Mouse (Mus musculus): ENCODE data around the gene Nipbl. TPM values are rescaled to one million over a fixed set of nuclear protein-coding genes. Genes with fewer than 3 reads are reported as not detected.
"Not testable (repeated sequence)": the region's sequence is repeated elsewhere in the genome, so short reads cannot be mapped to it uniquely, and the experiment has no call there.

Gene Nipbl
- 14.6 and 21.1 TPM in 2 replicates for polyA plus RNA-seq (2012; rRNA removed)

DNA sequence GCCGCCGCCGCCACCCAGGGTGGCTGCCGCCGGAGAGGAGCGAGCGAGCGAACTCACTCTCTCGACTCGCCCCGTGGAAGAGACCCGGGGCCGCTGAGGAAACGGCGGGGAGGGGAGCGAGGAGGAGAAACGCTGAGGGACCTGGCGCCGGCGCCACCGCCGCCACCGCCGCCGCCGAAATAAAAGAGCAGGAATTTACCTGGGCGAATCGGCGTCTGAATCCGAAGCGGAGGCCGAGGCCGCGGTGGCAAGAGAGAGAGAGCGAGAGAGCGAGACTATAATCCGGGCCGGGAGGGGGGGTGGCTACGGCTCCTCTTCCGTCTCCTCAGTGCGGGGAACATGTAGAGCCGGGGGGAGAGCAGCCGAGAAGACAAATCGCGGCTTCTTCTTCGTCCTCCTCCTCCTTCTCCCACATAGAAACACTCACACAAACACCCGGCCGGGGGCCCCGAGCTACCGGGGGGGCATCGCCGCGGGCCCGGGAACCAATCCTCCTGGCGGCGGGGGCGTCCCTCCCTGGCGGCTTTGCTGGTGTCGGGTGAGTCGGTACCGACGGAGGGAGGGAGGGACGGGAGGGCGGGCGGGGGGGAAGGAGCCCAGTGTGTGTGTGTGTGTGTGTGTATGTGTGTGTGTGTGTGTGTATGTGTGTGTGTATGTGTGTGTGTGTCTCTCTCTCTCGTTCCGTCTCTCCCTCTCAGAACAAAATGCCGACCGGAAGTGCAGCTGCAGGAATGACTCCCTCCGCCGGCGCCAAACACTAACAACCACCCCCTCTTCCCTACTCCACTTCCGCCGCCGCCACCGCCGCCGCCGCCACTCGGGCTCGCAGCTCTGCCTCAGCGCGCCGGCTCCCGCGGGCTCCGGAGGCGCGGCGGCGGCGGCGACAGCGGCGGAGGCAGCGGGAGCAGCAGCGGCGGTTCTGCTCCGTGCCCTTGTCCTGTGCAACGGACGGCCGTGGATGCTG lies at the start of gene Nipbl:
Gene Nipbl (minus strand): TSS at position 538 of the 964 bp plus-strand sequence.
- no peak for TF ChIP-seq CTCF (IDR thresholded peaks at IDR 0.05; ENCODE audit: borderline replicate concordance, extremely low read depth, insufficient read depth, insufficient read length)
- TF ChIP-seq POLR2A (IDR thresholded peaks at IDR 0.05; ENCODE audit: borderline replicate concordance, extremely low read depth, insufficient read depth, insufficient read length, poor library complexity, severe bottlenecking) = peak; percentile 6
- DNase-seq (ENCODE audit: low read depth) = peak; percentile 98

DNA sequence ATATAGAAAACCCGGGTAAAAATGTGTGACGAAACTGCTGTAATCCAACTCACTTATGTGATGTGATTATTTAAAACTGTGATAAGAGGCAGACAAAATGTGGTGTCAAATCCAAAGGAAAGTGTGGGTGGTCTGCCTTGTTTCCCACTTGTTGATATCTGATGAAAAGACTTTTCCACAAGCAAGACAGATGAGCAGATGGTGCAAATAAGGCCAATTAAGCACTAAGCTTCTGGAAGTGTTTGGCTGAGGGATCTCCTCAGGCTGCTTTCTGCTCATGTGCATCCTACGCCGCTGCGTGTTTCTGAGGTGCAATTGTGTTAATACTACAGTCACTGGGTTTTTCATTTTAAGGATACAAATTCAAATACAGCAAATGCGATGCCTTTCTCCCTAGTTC lies 41.0 kb upstream of the Nipbl start:
- no peak for TF ChIP-seq POLR2A (IDR thresholded peaks at IDR 0.05; ENCODE audit: borderline replicate concordance, extremely low read depth, insufficient read depth, insufficient read length, poor library complexity, severe bottlenecking)
- no peak for TF ChIP-seq CTCF (IDR thresholded peaks at IDR 0.05; ENCODE audit: borderline replicate concordance, extremely low read depth, insufficient read depth, insufficient read length)
- DNase-seq (ENCODE audit: low read depth) = peak; percentile 52

DNA sequence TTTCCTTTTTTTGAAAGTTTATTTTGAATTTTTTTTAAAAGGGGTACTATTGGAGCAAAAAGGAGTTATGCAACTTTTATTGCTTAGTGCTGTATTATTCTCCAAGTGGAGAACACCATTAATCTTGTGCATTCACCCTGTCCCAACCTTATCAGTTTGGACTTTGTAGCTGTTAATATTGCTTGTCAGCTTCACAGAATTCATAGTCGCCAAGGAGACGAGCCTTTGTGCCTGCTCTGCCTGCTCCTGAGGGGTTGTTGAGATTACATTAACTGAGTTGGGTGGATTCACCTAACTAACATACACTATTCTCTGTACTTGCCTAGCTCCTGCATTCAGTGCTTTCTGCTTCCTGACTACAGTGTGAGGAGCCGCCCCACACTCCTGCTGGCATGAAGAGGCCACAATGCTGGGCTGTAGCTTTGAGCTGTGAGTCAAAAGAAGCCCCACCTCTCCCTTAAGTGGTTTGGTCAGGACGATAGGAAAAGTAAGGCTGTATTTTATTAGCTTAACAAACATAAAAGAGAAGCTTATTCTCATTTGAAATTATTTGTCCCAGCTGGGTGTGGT lies 24.8 kb upstream of the Nipbl start:
- TF ChIP-seq POLR2A (IDR thresholded peaks at IDR 0.05; ENCODE audit: borderline replicate concordance, extremely low read depth, insufficient read depth, insufficient read length, poor library complexity, severe bottlenecking) (no peak), CTCF (IDR thresholded peaks at IDR 0.05; ENCODE audit: borderline replicate concordance, extremely low read depth, insufficient read depth, insufficient read length) (no peak)
- DNase-seq (ENCODE audit: low read depth) = no peak

DNA sequence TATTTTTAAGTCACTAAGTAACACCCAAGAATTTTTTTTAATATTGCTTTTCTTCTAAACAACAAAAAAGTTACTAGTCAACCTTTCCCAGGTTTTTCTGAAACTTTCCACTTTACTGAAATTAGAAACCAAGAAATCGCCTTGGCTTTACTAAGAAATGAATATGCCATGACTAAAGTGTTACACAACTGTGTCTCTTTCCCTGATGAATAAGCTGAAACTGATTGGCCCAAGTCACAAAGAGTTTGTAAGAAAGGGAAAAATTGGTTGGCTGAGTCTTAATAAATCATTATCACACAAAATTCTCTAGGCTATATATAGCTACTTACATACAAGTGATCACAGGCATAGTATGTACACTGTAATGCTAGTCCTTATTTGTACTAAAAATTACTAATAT lies 19.3 kb upstream of the Nipbl start:
- TF ChIP-seq CTCF (IDR thresholded peaks at IDR 0.05; ENCODE audit: borderline replicate concordance, extremely low read depth, insufficient read depth, insufficient read length) (no peak), POLR2A (IDR thresholded peaks at IDR 0.05; ENCODE audit: borderline replicate concordance, extremely low read depth, insufficient read depth, insufficient read length, poor library complexity, severe bottlenecking) (no peak)
- no peak for DNase-seq (ENCODE audit: low read depth)

DNA sequence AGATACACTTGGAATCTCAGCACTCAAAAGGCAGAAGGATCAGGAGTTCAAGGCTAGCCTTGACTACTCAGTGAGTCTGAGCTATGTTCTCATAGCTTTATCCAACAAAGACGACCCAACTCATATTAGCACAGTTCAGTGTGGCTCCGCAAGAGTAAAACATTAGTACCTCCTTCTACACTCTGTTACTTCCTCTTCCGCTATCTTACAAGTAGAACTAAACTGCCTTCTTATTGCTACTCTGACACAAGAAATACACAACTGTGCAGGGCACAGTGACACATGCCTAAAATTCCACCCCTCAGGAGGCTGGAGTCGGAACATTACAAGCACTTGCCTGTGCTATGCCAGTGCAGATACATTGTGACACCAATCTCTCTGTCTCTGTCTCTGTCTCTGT lies 18.5 kb upstream of the Nipbl start:
- TF ChIP-seq POLR2A (IDR thresholded peaks at IDR 0.05; ENCODE audit: borderline replicate concordance, extremely low read depth, insufficient read depth, insufficient read length, poor library complexity, severe bottlenecking) (no peak), CTCF (IDR thresholded peaks at IDR 0.05; ENCODE audit: borderline replicate concordance, extremely low read depth, insufficient read depth, insufficient read length) (no peak)
- DNase-seq (ENCODE audit: low read depth) = no peak

DNA sequence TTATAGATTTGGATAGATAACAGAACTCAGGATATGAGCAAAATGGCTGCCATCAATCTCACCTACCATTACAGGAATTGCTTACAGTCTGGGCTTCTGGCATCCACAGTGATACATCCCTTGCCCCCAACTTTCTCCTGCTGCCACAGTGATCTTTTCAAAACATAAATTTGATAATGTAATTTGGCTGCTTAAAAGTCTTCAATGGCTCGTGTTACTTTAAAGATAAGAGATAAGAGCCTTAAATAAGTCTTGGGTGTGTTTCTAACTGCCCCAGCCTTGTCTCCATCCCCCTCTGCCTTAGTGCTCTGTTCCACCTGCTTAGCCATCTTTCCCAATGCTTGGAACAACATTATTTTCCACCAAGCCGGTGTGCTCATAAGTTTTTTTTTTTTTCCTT lies 16.6 kb upstream of the Nipbl start:
- DNase-seq (ENCODE audit: low read depth) = no peak
- TF ChIP-seq POLR2A (IDR thresholded peaks at IDR 0.05; ENCODE audit: borderline replicate concordance, extremely low read depth, insufficient read depth, insufficient read length, poor library complexity, severe bottlenecking) = no peak
- TF ChIP-seq CTCF (IDR thresholded peaks at IDR 0.05; ENCODE audit: borderline replicate concordance, extremely low read depth, insufficient read depth, insufficient read length) = no peak

DNA sequence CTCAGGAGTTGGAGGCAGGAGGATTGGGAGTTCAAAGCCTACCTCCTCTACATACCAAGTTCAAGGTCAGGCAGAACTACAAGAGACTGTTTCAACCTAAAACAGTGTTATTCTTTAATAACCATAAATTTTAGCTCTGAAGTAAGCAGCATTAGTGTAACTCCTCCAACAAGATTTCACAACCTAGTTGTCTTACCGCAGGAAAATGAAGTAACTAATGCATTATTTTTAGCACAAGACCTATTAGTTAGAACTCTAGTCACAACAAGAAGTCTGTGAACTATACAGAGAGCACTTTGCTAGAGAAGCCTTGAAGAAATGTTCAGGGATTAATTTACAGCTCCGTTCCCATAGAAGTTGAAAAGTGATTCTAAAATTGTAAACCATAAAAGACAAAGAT lies 15.7 kb upstream of the Nipbl start:
- TF ChIP-seq POLR2A (IDR thresholded peaks at IDR 0.05; ENCODE audit: borderline replicate concordance, extremely low read depth, insufficient read depth, insufficient read length, poor library complexity, severe bottlenecking) (no peak), CTCF (IDR thresholded peaks at IDR 0.05; ENCODE audit: borderline replicate concordance, extremely low read depth, insufficient read depth, insufficient read length) (no peak)
- no peak for DNase-seq (ENCODE audit: low read depth)

DNA sequence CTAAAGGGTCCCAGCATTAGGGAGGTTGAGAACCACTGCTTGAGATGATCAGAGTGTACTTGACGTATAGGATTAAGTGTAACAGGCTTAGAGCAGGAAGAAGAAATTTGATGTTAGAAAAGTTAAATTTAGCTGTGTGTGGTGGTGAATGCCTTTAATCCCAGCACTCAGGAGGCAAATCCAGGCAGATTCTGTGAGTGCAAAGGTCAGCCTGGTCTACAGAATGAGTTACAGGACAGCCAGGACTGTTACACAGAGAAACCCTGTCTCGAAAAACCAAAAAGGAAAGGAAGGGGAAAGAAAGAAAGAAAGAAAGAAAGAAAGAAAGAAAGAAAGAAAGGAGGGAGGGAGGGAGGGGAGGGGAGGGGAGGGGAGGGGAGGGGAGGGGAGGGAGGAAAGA lies 12.0 kb upstream of the Nipbl start:
- not testable (repeated sequence) for DNase-seq (ENCODE audit: low read depth)

DNA sequence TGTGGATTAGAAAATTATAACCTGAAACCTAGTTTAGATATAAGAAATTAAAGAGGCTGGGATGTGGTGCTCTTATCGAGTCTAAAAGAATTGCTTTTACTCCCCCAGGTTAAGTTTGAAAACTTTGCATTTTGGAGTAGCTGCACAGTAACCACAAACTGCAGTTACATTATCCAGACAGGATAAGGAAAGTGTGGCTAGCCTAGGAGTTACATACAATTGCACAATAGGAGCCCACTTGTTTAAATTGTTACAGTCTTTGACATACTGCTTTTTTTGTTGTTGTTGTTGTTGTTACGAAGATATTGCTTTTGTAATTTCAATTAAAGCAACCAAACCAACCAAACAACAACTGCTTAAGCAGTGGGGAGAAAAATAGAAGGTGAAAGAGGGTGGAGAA lies 11.2 kb upstream of the Nipbl start:
- no peak for TF ChIP-seq CTCF (IDR thresholded peaks at IDR 0.05; ENCODE audit: borderline replicate concordance, extremely low read depth, insufficient read depth, insufficient read length)
- TF ChIP-seq POLR2A (IDR thresholded peaks at IDR 0.05; ENCODE audit: borderline replicate concordance, extremely low read depth, insufficient read depth, insufficient read length, poor library complexity, severe bottlenecking) = no peak
- no peak for DNase-seq (ENCODE audit: low read depth)

DNA sequence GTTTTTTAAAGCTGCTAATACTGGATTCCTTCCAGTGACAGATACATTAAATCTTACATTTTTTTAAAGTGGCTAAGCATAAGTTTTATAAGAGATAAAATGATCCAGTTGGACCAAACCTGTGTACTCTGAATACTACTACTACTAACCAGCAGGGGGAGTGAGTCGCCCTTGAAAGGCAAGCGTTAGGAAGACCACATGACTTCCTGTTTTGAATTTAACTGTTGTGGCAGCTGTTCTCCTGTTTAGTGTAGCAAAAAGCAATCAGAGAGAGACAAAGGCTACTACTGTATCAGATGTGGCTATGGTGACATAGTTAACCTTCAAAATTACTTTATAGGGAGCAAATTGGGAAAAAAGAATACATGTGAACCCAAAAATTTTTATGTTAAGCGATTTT lies 6.8 kb upstream of the Nipbl start:
- no peak for TF ChIP-seq POLR2A (IDR thresholded peaks at IDR 0.05; ENCODE audit: borderline replicate concordance, extremely low read depth, insufficient read depth, insufficient read length, poor library complexity, severe bottlenecking)
- TF ChIP-seq CTCF (IDR thresholded peaks at IDR 0.05; ENCODE audit: borderline replicate concordance, extremely low read depth, insufficient read depth, insufficient read length) = peak; percentile 54; the same call in 1 of the 2 replicates
- peak; percentile 66 for DNase-seq (ENCODE audit: low read depth)

DNA sequence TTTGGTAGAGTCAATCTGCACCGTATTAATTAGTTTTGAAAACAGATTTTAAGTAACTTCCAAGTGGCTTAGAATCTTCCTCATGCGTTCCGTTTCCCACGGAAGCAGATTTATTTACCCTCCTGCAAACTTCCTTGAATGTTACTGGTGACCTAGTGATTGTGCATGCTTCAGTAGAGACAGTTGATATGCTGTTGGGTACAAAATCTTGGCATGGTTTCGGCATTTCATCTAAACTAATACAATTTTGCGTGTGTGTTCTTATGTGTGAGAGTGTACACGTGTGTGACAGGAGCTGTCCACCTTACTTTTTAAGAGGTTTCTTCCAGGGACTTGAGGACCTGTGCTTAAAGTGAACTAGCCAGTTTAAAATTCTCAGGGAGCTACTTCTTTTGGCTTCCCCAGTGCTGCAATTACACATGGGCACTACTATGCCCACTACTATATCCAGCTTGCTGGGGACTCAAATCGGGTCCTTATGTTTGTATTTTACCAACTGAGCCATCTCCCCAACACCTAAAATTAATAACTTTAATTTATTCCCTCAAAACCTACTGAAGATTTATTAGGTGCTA lies 3.0 kb upstream of the Nipbl start:
- DNase-seq (ENCODE audit: low read depth) = peak; percentile 26
- no peak for TF ChIP-seq CTCF (IDR thresholded peaks at IDR 0.05; ENCODE audit: borderline replicate concordance, extremely low read depth, insufficient read depth, insufficient read length)
- TF ChIP-seq POLR2A (IDR thresholded peaks at IDR 0.05; ENCODE audit: borderline replicate concordance, extremely low read depth, insufficient read depth, insufficient read length, poor library complexity, severe bottlenecking) = no peak

All from brain, embryonic 14.5 days (tissue).